Comparison of ENCODE assay signal across 9 mouse cellular contexts in the genomic region with DNA sequence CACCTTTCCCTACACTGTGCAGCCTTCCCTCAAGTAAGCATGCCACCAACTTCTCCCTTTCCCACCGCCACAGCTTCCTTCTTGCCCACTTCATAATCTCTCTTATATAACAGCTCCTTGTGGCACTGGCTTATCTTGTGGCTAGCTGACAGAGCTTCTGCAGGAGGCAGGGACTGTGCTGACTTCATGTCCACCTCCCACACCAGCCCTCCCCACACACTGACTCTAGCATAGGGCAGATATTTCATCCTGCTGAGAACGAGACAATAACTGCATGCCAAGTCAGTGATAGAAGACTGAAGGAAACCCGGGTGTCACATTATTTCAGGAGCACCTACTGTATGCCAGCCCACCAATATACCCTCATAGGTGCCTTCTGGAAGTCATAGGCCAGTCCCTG. TPM values are rescaled to one million over a fixed set of nuclear protein-coding genes. Genes with fewer than 3 reads are reported as not detected.
DNase-seq lines count a peak whose midpoint lies in the region; TF ChIP-seq lines count a peak whose summit lies in the region.
"Had no signal": no experiment of that assay in that cellular context is flagged by ENCODE, and none has a peak within 500 bp of the region (broad histone marks: within the 10 kb centered on the region; RNA-seq: fewer than 3 reads in every experiment).

No protein-coding gene starts in this region.

- H3K9me3 ChIP-seq in erythroblast, embryonic 14.5 days (ENCODE audit: control insufficient read depth, low read length), result no peaks in the 10 kb centered on the region
- H3K9me3 ChIP-seq: limb, embryonic 13.5 days had no signal

- peak overlapping the region; percentile 43; the same call in 1 of the 2 replicates for H3K27ac ChIP-seq in layer of hippocampus, adult 2 months
- H3K27ac ChIP-seq: limb, embryonic 13.5 days had no signal

- no peaks in the 10 kb centered on the region for H3K27me3 ChIP-seq in erythroblast, embryonic 14.5 days (ENCODE audit: control insufficient read depth)
- H3K27me3 ChIP-seq: limb, embryonic 13.5 days had no signal

- DNase-seq in cerebellum, adult 18-20 months, result peak; percentile 48 to 58
- DNase-seq in cerebellum, postnatal 10 days, result no peak
- DNase-seq in layer of hippocampus, adult 2 months (ENCODE audit: low spot score in 2 of 2), result no peak
- no peak for DNase-seq in layer of hippocampus, postnatal 10 days (ENCODE audit: low spot score in 2 of 2)
- DNase-seq in lung, postnatal 36 days, result peak; percentile 52
- no peak for DNase-seq in thymus, postnatal 36 days
- no peak for DNase-seq in left cerebral cortex, adult 8-10 months (ENCODE audit: low spot score in 2 of 2)

- no peak overlapping the region for H3K4me3 ChIP-seq in layer of hippocampus, adult 2 months
- H3K4me3 ChIP-seq in erythroblast, embryonic 14.5 days (replicated peaks), result peak overlapping the region; percentile 65
- H3K4me3 ChIP-seq: limb, embryonic 13.5 days had no signal

- peaks cover 82% of the 10 kb centered on the region for H3K36me3 ChIP-seq in erythroblast, embryonic 14.5 days (ENCODE audit: control insufficient read depth)

- peaks cover 76% of the 10 kb centered on the region for H3K4me1 ChIP-seq in erythroblast, embryonic 14.5 days (ENCODE audit: control insufficient read depth)

- TF ChIP-seq CTCF in layer of hippocampus, adult 2 months (conservative IDR thresholded peaks at IDR 0.05), result no peak

RNA-seq across cellular contexts. Expression of a gene that starts 4.2 kb away (rescaled TPM):
- total RNA-seq in layer of hippocampus, adult 2 months (2021), result 10 to 100 TPM; 24.6 to 31.5 TPM
- 10 to 100 TPM; 27.7 to 28.0 TPM for total RNA-seq in layer of hippocampus, postnatal 10 days (2021)
- polyA plus RNA-seq in erythroblast, embryonic 14.5 days (2012), result 666 and 744 TPM in 2 replicates
- total RNA-seq in left cerebral cortex, adult 8-10 months (2022), result 10 to 100 TPM; 35.5 to 39.6 (median 36.9) TPM

RNA-seq across cellular contexts. Expression of a gene that starts 9.4 kb away (rescaled TPM):
- 10 to 100 TPM; 28.0 to 28.5 TPM for total RNA-seq in layer of hippocampus, adult 2 months (2021)
- total RNA-seq in layer of hippocampus, postnatal 10 days (2021), result 10 to 100 TPM; 29.4 to 30.5 TPM
- polyA plus RNA-seq in erythroblast, embryonic 14.5 days (2012), result 8.0 and 9.7 TPM in 2 replicates
- 10 to 100 TPM; 27.6 to 29.5 (median 28.3) TPM for total RNA-seq in left cerebral cortex, adult 8-10 months (2022)

RNA-seq across cellular contexts. Expression of a gene that starts 9.7 kb away (rescaled TPM):
- under 1 TPM in 1 of 2 experiments, not detected in 1; 0.44 TPM for total RNA-seq in layer of hippocampus, adult 2 months (2021)
- under 1 TPM; 0.18 to 0.46 TPM for total RNA-seq in layer of hippocampus, postnatal 10 days (2021)
- polyA plus RNA-seq in erythroblast, embryonic 14.5 days (2012), result not detected in 2 replicates
- total RNA-seq in left cerebral cortex, adult 8-10 months (2022), result under 1 TPM; 0.35 to 0.73 (median 0.44) TPM

RNA-seq across cellular contexts. Expression of a gene that starts 12.2 kb away (rescaled TPM):
- 10 to 100 TPM in 1 of 2 experiments, 1 to 10 TPM in 1; 7.9 to 11.1 TPM for total RNA-seq in layer of hippocampus, adult 2 months (2021)
- total RNA-seq in layer of hippocampus, postnatal 10 days (2021), result 1 to 10 TPM; 7.1 to 9.4 TPM
- 0.29 and 0.59 TPM in 2 replicates for polyA plus RNA-seq in erythroblast, embryonic 14.5 days (2012)
- total RNA-seq in left cerebral cortex, adult 8-10 months (2022), result 1 to 10 TPM; 7.8 to 9.6 (median 9.5) TPM

RNA-seq across cellular contexts. Expression of a gene that starts 35.6 kb away (rescaled TPM):
- total RNA-seq in layer of hippocampus, adult 2 months (2021), result under 1 TPM; 0.64 to 0.69 TPM
- 1 to 10 TPM in 1 of 2 experiments, under 1 TPM in 1; 0.62 to 1.1 TPM for total RNA-seq in layer of hippocampus, postnatal 10 days (2021)
- 0.03 TPM in 1 of 2 replicates, not detected in the other for polyA plus RNA-seq in erythroblast, embryonic 14.5 days (2012)
- total RNA-seq in left cerebral cortex, adult 8-10 months (2022), result under 1 TPM in 3 of 4 experiments, not detected in 1; 0.32 to 0.61 (median 0.41) TPM

Comparison
In these comparisons a context has a peak if more than half of its experiments do, and no peak if none do; other contexts are left out.
1. DNase-seq: peak in cerebellum, adult 18-20 months (2 of 2) and lung, postnatal 36 days (single experiment); none in cerebellum, postnatal 10 days (0 of 2), layer of hippocampus, adult 2 months (0 of 2), layer of hippocampus, postnatal 10 days (0 of 2), thymus, postnatal 36 days (0 of 2) and left cerebral cortex, adult 8-10 months (0 of 2).